Mouse (Mus musculus): ENCODE measurements around the gene Unc5a.

GRCm38 (mm10) chr13:54970521-54971247 lies 21.5 kb downstream of the Unc5a start:
- TF ChIP-seq CTCF (conservative IDR thresholded peaks at IDR 0.05; ENCODE audit: low read length) (no peak), NANOG (IDR thresholded peaks at IDR 0.05; ENCODE audit: borderline replicate concordance, low read length) (no peak)

Data from E14TG2a.4 (cell line).